Mouse (Mus musculus): ENCODE results near the gene Znrd1.

DNA sequence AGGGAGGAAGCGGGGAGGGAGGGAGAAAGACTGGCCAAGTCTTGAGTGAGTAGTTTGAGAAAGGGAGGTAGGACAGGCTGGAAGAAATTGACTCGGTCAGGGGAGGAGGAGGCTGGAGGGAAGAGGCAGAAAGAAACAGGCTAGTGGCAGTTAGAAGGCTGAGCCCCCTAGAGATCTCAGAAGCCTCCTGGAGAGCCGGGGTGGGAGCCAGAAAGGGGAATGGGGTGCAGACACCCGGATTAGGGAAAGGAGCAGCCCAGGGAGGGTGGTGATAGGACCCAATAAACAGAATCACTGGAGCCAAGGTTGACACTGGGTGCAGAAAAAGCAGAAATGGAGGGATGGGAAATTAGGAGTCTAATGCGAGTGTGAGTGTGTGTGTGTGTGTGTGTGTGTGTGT is 14.7 kb downstream of the Znrd1 start:
- TF ChIP-seq CTCF (IDR thresholded peaks at IDR 0.05; ENCODE audit: control insufficient read depth, insufficient read depth, low read length) (no peak), POLR2A (IDR thresholded peaks at IDR 0.05; ENCODE audit: borderline replicate concordance, control insufficient read depth, low read depth, low read length) (no peak)
